Mouse (Mus musculus) CH12.LX (cell line): ENCODE measurements around the gene Shisa7.
"Not testable (repeated sequence)": the region's sequence is repeated elsewhere in the genome, so short reads cannot be mapped to it uniquely, and the experiment has no call there.

Experiments
- BHLHE40 ChIP-seq: IDR thresholded peaks from 2 replicates; pipeline ENCODE4 v1.6.1; 2011; ENCODE audit warnings: mild to moderate bottlenecking, low read depth, low read length, improper control_type of control experiment
- CTCF ChIP-seq, 2 experiments: IDR thresholded peaks in 1 of 2; conservative IDR thresholded peaks in 1 of 2; 2 replicates each; pipeline ENCODE4 v1.5.1; 2011 to 2012; ENCODE audit warnings: low read depth in 2 of 2, low read length in 2 of 2, improper control_type of control experiment in 1 of 2, inconsistent platforms in 1 of 2, mild to moderate bottlenecking in 1 of 2, moderate library complexity in 1 of 2
- EP300 ChIP-seq: IDR thresholded peaks from 2 replicates; pipeline ENCODE4 v1.6.1; 2011; ENCODE audit warnings: low read length, improper control_type of control experiment
- JUN ChIP-seq: IDR thresholded peaks from 2 replicates; pipeline ENCODE4 v1.6.1; 2011; ENCODE audit warnings: low read depth, mild to moderate bottlenecking, low read length, improper control_type of control experiment, moderate library complexity; ENCODE audit not compliant: insufficient read depth
- MAFK ChIP-seq: IDR thresholded peaks from 2 replicates; pipeline ENCODE4 v1.6.1; 2011; ENCODE audit warnings: low read length, improper control_type of control experiment; ENCODE audit not compliant: insufficient replicate concordance
- MAZ ChIP-seq: IDR thresholded peaks from 2 replicates; pipeline ENCODE4 v1.6.1; 2012; ENCODE audit warnings: low read depth, mild to moderate bottlenecking, inconsistent platforms, low read length, improper control_type of control experiment, moderate library complexity
- MYC ChIP-seq: IDR thresholded peaks from 2 replicates; pipeline ENCODE4 v1.6.1; 2011; ENCODE audit warnings: low read depth, mild to moderate bottlenecking, improper control_type of control experiment, low read length
- POLR2A ChIP-seq: IDR thresholded peaks from 2 replicates; pipeline ENCODE4 v1.6.1; 2011; ENCODE audit warnings: low read depth, mild to moderate bottlenecking, improper control_type of control experiment, low read length
- SIN3A ChIP-seq: IDR thresholded peaks from 2 replicates; pipeline ENCODE4 v1.6.1; 2012; ENCODE audit warnings: low read length, improper control_type of control experiment, inconsistent platforms
- USF1 ChIP-seq: IDR thresholded peaks from 2 replicates; pipeline ENCODE4 v1.6.1; 2014; ENCODE audit warnings: low read depth, mild to moderate bottlenecking, inconsistent platforms, low read length, improper control_type of control experiment
- ZKSCAN1 ChIP-seq: IDR thresholded peaks from 2 replicates; pipeline ENCODE4 v1.6.1; 2012; ENCODE audit warnings: low read depth, inconsistent platforms, low read length, improper control_type of control experiment, borderline replicate concordance
- ZNF384 ChIP-seq: IDR thresholded peaks from 2 replicates; pipeline ENCODE4 v1.6.1; 2012; ENCODE audit warnings: low read depth, low read length, improper control_type of control experiment, inconsistent platforms

DNA sequence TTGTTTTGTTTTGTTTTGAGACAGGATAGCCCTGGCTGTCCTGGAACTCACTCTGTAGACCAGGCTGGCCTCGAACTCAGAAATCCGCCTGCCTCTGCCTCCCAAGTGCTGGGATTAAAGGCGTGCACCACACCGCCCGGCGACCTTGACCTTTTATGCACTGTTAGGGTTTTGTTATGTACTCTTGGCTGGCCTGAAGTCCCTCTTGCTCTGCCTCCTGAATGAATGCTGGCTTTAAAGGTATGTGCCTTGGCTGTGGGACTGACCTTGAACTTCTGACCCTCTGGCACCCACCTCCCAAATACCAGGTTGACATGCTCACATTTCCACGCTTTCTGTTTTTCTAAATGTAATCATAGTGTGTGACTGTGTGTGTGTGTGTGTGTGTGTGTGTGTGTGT is 23.6 kb downstream of the Shisa7 start:
- TF ChIP-seq CTCF (conservative IDR thresholded peaks at IDR 0.05 in 1 of 2, IDR thresholded peaks at IDR 0.05 in 1 of 2; ENCODE audit: low read depth in 2 of 2, low read length in 2 of 2); USF1; MAFK; SIN3A; POLR2A; MAZ; ZNF384; EP300; BHLHE40; MYC; JUN; ZKSCAN1: not testable (repeated sequence)
